Mouse (Mus musculus) stomach, postnatal 0 days (tissue): ENCODE data around the gene Dhh. TPM values are rescaled to one million over a fixed set of nuclear protein-coding genes. Genes with fewer than 3 reads are reported as not detected.
A peak's percentile ranks its signal among the peaks of the same experiment; 100 is the strongest.

Experiments
- ATAC-seq: fragments of 200-750 bp; cut with Nextera tagmentation; 2 replicates; pipeline ENCODE4 v1.8.0; 2017; ENCODE audit not compliant: low FRiP score, low TSS enrichment
- DNase-seq: peaks from one replicate; pipeline ENCODE4 v3.0.0-alpha.2; 2016; ENCODE audit warnings: low spot score
- H3K27ac ChIP-seq: fragments of 300-500 bp; sonication (generic); replicated peaks from 2 replicates; pipeline ENCODE4 v1.5.1; 2014; ENCODE audit warnings: mild to moderate bottlenecking, control low read depth
- H3K27me3 ChIP-seq: fragments of 300-500 bp; sonication (generic); 2 replicates; pipeline ENCODE4 v1.6.1; 2014; ENCODE audit warnings: low read length; ENCODE audit not compliant: control insufficient read depth, insufficient read depth
- H3K36me3 ChIP-seq: fragments of 300-500 bp; sonication (generic); 2 replicates; pipeline ENCODE4 v1.6.1; 2014; ENCODE audit warnings: low read length, mixed read lengths; ENCODE audit not compliant: control insufficient read depth, insufficient read depth
- H3K4me1 ChIP-seq: fragments of 300-500 bp; sonication (generic); replicated peaks from 2 replicates; pipeline ENCODE4 v1.6.1; 2014; ENCODE audit warnings: antibody characterized with exemption; ENCODE audit not compliant: control insufficient read depth, insufficient read depth
- H3K4me2 ChIP-seq: fragments of 300-500 bp; sonication (generic); replicated peaks from 2 replicates; pipeline ENCODE4 v1.6.1; 2014; ENCODE audit warnings: low read depth, mild to moderate bottlenecking, control low read depth, moderate library complexity
- H3K4me3 ChIP-seq: fragments of 300-500 bp; sonication (generic); 2 replicates; pipeline ENCODE4 v1.5.1; 2014; ENCODE audit warnings: low read depth, low read length, control low read depth
- H3K9ac ChIP-seq: fragments of 300-500 bp; sonication (generic); 2 replicates; pipeline ENCODE4 v1.6.1; 2014; ENCODE audit warnings: mild to moderate bottlenecking, low read length, control low read depth, mixed read lengths
- H3K9me3 ChIP-seq: fragments of 300-500 bp; sonication (generic); 2 replicates; pipeline ENCODE4 v1.6.1; 2016; ENCODE audit warnings: low read length; ENCODE audit not compliant: control insufficient read depth
- CTCF ChIP-seq: IDR thresholded peaks from 2 replicates; pipeline ENCODE4 v1.5.1; 2016; ENCODE audit warnings: antibody characterized with exemption, low read depth, mild to moderate bottlenecking, moderate library complexity
- EP300 ChIP-seq: optimal IDR thresholded peaks from 2 replicates; pipeline ENCODE3; 2016; ENCODE audit warnings: antibody characterized with exemption
- WGBS: fragments of 180-500 bp; shearing (Covaris S2); extraction: QIAGEN DNeasy Blood & Tissue Kit; methylation state at CpG from one replicate; pipeline ENCODE4 v1.1.7; 2014; 5-methylcytosine and 5-hydroxymethylcytosine counted together
- polyA plus RNA-seq: library from polyadenylated mRNA; unstranded; fragments of >200 nt; fragmentation: Nextera tagmentation; extraction: Ambion mirVana; gene quantifications from 2 replicates; pipeline ENCODE4 v1.2.1, GENCODE M21; 2015

The Dhh gene
- polyA plus RNA-seq, 1 experiment from 2014 or later = 0.89 TPM

GRCm38 (mm10) chr15:98893036-98893435 lies 5.3 kb downstream of the Dhh start:
- WGBS = 75% methylated on average over 4 of the region's 4 CpGs
- no peak overlapping the region for H3K4me3 ChIP-seq
- H3K4me2 ChIP-seq = no peak overlapping the region
- H3K36me3 ChIP-seq = no peaks in the 10 kb centered on the region
- ATAC-seq = no peak
- H3K27me3 ChIP-seq = peaks cover 10% of the 10 kb centered on the region
- no peaks in the 10 kb centered on the region for H3K9me3 ChIP-seq
- H3K27ac ChIP-seq = no peak overlapping the region
- TF ChIP-seq EP300 = no peak
- no peak for TF ChIP-seq CTCF
- DNase-seq = no peak
- 0 out of 2 replicates have a peak, but pooled peaks cover 5% of the 10 kb centered on the region for H3K4me1 ChIP-seq
- H3K9ac ChIP-seq = no peak overlapping the region

GRCm38 (mm10) chr15:98891907-98892606 lies 6.3 kb downstream of the Dhh start:
- no peak overlapping the region for H3K27ac ChIP-seq
- ATAC-seq (peak; percentile 78), DNase-seq (peak; percentile 60)
- H3K27me3 ChIP-seq = peaks cover 6% of the 10 kb centered on the region
- TF ChIP-seq EP300 (no peak), CTCF (peak; percentile 97)
- whole genome bisulfite sequencing = 35% methylated on average over 6 of the region's 6 CpGs
- H3K4me1 ChIP-seq = 0 out of 2 replicates have a peak, but pooled peaks cover 5% of the 10 kb centered on the region
- no peak overlapping the region for H3K9ac ChIP-seq
- H3K9me3 ChIP-seq = no peaks in the 10 kb centered on the region
- no peaks in the 10 kb centered on the region for H3K36me3 ChIP-seq
- H3K4me2 ChIP-seq = no peak overlapping the region
- no peak overlapping the region for H3K4me3 ChIP-seq

GRCm38 (mm10) chr15:98891198-98891742 lies 7.1 kb downstream of the Dhh start:
- ATAC-seq (no peak), DNase-seq (no peak)
- TF ChIP-seq EP300 (no peak), CTCF (no peak)
- Histone ChIP-seq H3K9ac (no peak overlapping the region; the same call in 1 of the 2 replicates), H3K4me3 (no peak overlapping the region), H3K4me2 (no peak overlapping the region; the same call in 1 of the 2 replicates), H3K27me3 (peaks cover 5% of the 10 kb centered on the region; the same call in 1 of the 2 replicates), H3K9me3 (no peaks in the 10 kb centered on the region), H3K36me3 (no peaks in the 10 kb centered on the region), H3K27ac (no peak overlapping the region), H3K4me1 (0 out of 2 replicates have a peak, but pooled peaks cover 5% of the 10 kb centered on the region)
- WGBS = 13% methylated on average over 19 of the region's 19 CpGs

- H3K27ac ChIP-seq = no peak overlapping the region
- no peaks in the 10 kb centered on the region for H3K27me3 ChIP-seq
- TF ChIP-seq EP300 (no peak), CTCF (no peak)
- no peak overlapping the region for H3K4me2 ChIP-seq
- H3K36me3 ChIP-seq = no peaks in the 10 kb centered on the region
- no peak for DNase-seq
- H3K9me3 ChIP-seq = no peaks in the 10 kb centered on the region
- no peak overlapping the region for H3K4me3 ChIP-seq
- ATAC-seq = no peak
- no peak overlapping the region for H3K9ac ChIP-seq
- no peaks in the 10 kb centered on the region for H3K4me1 ChIP-seq
- WGBS = 82% methylated on average over 7 of the region's 7 CpGs
Observed at GRCm38 (mm10) chr15:98887526-98887925, 10.8 kb downstream of the Dhh start.

- no peak for TF ChIP-seq CTCF
- TF ChIP-seq EP300 = no peak
- H3K4me3 ChIP-seq = no peak overlapping the region
- no peaks in the 10 kb centered on the region for H3K36me3 ChIP-seq
- H3K27ac ChIP-seq = no peak overlapping the region
- 54% methylated on average over 8 of the region's 8 CpGs for WGBS
- H3K27me3 ChIP-seq = no peaks in the 10 kb centered on the region
- DNase-seq (no peak), ATAC-seq (no peak)
- H3K9me3 ChIP-seq = no peaks in the 10 kb centered on the region
- H3K4me2 ChIP-seq = no peak overlapping the region
- H3K4me1 ChIP-seq = no peaks in the 10 kb centered on the region
- H3K9ac ChIP-seq = no peak overlapping the region
Observed at GRCm38 (mm10) chr15:98886667-98887387, 11.5 kb downstream of the Dhh start.

GRCm38 (mm10) chr15:98884106-98884505 lies 14.2 kb downstream of the Dhh start:
- DNase-seq = no peak
- TF ChIP-seq CTCF (no peak), EP300 (no peak)
- H3K27ac ChIP-seq = no peak overlapping the region
- H3K4me2 ChIP-seq = no peak overlapping the region
- H3K4me3 ChIP-seq = no peak overlapping the region
- H3K9me3 ChIP-seq = no peaks in the 10 kb centered on the region
- no peaks in the 10 kb centered on the region for H3K27me3 ChIP-seq
- H3K4me1 ChIP-seq = 0 out of 2 replicates have a peak, but pooled peaks cover 3% of the 10 kb centered on the region
- no peaks in the 10 kb centered on the region for H3K36me3 ChIP-seq
- H3K9ac ChIP-seq = no peak overlapping the region
- WGBS = 56% methylated on average over 1 of the region's 1 CpGs
- no peak for ATAC-seq
